ENCODE assay signal across 15 mouse cellular contexts in the genomic region with DNA sequence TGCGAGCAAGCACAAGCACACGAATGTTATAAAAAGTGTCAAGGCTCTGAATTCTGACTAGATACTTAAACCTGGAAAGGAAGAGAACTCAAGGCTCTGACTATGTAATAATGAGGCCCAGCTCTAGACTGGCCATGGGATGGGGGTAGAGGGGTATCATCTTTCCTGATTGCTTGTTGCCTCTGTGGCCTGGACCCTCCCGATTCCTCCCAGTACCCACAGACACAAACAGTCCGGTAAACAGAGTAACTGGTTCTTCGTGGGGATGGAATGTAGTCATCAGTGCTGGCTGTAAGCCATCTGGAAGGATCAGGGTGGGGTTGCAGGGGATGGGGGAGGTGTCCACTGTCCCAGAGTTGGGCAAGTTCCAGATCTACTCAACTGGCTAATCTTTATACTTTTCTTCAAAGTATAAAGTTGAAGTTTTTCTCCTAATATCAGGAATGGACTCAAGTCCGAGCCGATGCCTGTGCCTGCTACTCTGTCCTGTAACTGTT. TPM values are rescaled to one million over a fixed set of nuclear protein-coding genes. Genes with fewer than 3 reads are reported as not detected.
DNase-seq lines count a peak whose midpoint lies in the region; ATAC-seq and TF ChIP-seq lines count a peak whose summit lies in the region.
"Had no signal": no experiment of that assay in that cellular context is flagged by ENCODE, and none has a peak within 500 bp of the region (broad histone marks: within the 10 kb centered on the region; RNA-seq: fewer than 3 reads in every experiment).

No protein-coding gene starts in this region.

- H3K27me3 ChIP-seq in lung, embryonic 14.5 days (ENCODE audit: insufficient read depth, low read length) = no peaks in the 10 kb centered on the region
- H3K27me3 ChIP-seq in embryonic facial prominence, embryonic 14.5 days (replicated peaks; ENCODE audit: control insufficient read depth, insufficient read depth, low read length) = no peaks in the 10 kb centered on the region
- no peaks in the 10 kb centered on the region for H3K27me3 ChIP-seq in kidney, embryonic 16.5 days (ENCODE audit: insufficient read depth, low read length)
- no peaks in the 10 kb centered on the region for H3K27me3 ChIP-seq in myocyte (ENCODE audit: control insufficient read depth, insufficient read depth, insufficient read length)
- H3K27me3 ChIP-seq: forebrain, embryonic 15.5 days; neural tube, embryonic 13.5 days; Patski had no signal

- TF ChIP-seq CTCF in lung, embryonic 14.5 days (IDR thresholded peaks at IDR 0.05; ENCODE audit: low read depth) = no peak
- no peak for TF ChIP-seq CTCF in lung, adult 2 months (IDR thresholded peaks at IDR 0.05; ENCODE audit: insufficient read depth, low read length)

- no peaks in the 10 kb centered on the region for H3K36me3 ChIP-seq in lung, embryonic 14.5 days (ENCODE audit: insufficient read depth)
- no peaks in the 10 kb centered on the region for H3K36me3 ChIP-seq in embryonic facial prominence, embryonic 14.5 days (ENCODE audit: control insufficient read depth, insufficient read depth, low read length)
- H3K36me3 ChIP-seq in kidney, embryonic 16.5 days (ENCODE audit: insufficient read depth, low read length) = no peaks in the 10 kb centered on the region
- H3K36me3 ChIP-seq in myocyte (ENCODE audit: control insufficient read depth, insufficient read depth) = no peaks in the 10 kb centered on the region

- no peak for TF ChIP-seq POLR2A in lung, adult 2 months (IDR thresholded peaks at IDR 0.05; ENCODE audit: borderline replicate concordance, extremely low read depth, low read depth, low read length)
- no peak for TF ChIP-seq POLR2A in myocyte (IDR thresholded peaks at IDR 0.05; ENCODE audit: insufficient read length, low read depth)

- H3K79me2 ChIP-seq in myocyte (ENCODE audit: control insufficient read depth, insufficient read depth) = no peaks in the 10 kb centered on the region

- H3K27ac ChIP-seq in lung, embryonic 14.5 days (ENCODE audit: low read depth) = peak overlapping the region; percentile 68
- peak overlapping the region; percentile 75 for H3K27ac ChIP-seq in embryonic facial prominence, embryonic 14.5 days (replicated peaks; ENCODE audit: low read depth, low read length)
- H3K27ac ChIP-seq in kidney, embryonic 16.5 days (ENCODE audit: low read length) = no peak overlapping the region; the same call in 1 of the 2 replicates
- H3K27ac ChIP-seq: forebrain, embryonic 15.5 days; neural tube, embryonic 13.5 days had no signal

- DNase-seq in lung, embryonic 14.5 days = peak; percentile 61
- no peak for DNase-seq in lung, adult 2 months
- DNase-seq in embryonic facial prominence, embryonic 14.5 days (ENCODE audit: low spot score) = peak; percentile 70
- no peak for DNase-seq in adrenal gland, postnatal 4 days (ENCODE audit: low spot score in 2 of 2)
- DNase-seq in ovary, postnatal 36 days (ENCODE audit: low spot score) = no peak
- DNase-seq: adrenal gland, postnatal 25 days; cerebellum, adult 11-12 months; midbrain, embryonic 14.5 days; right cerebral cortex, adult 18-20 months had no signal

- no peak overlapping the region for H3K9ac ChIP-seq in lung, embryonic 14.5 days
- no peak overlapping the region for H3K9ac ChIP-seq in embryonic facial prominence, embryonic 14.5 days (ENCODE audit: low read depth, low read length)
- H3K9ac ChIP-seq in kidney, embryonic 16.5 days (replicated peaks; ENCODE audit: low read length) = no peak overlapping the region
- H3K9ac ChIP-seq: forebrain, embryonic 15.5 days; neural tube, embryonic 13.5 days had no signal

- 37% methylated on average over 7 of the region's 7 CpGs for WGBS in lung, embryonic 14.5 days
- WGBS in lung, adult 2 months = 53% methylated on average over 7 of the region's 7 CpGs
- 49% methylated on average over 7 of the region's 7 CpGs for WGBS in embryonic facial prominence, embryonic 14.5 days
- WGBS in kidney, embryonic 16.5 days = 44% methylated on average over 7 of the region's 7 CpGs

- no peaks in the 10 kb centered on the region for H3K9me3 ChIP-seq in lung, embryonic 14.5 days (ENCODE audit: low read depth, low read length)
- H3K9me3 ChIP-seq in embryonic facial prominence, embryonic 14.5 days (ENCODE audit: control insufficient read depth, low read length) = no peaks in the 10 kb centered on the region
- no peaks in the 10 kb centered on the region for H3K9me3 ChIP-seq in kidney, embryonic 16.5 days (ENCODE audit: low read length)
- H3K9me3 ChIP-seq: forebrain, embryonic 15.5 days; neural tube, embryonic 13.5 days had no signal

- no peak overlapping the region for H3K4me2 ChIP-seq in lung, embryonic 14.5 days
- no peak overlapping the region for H3K4me2 ChIP-seq in embryonic facial prominence, embryonic 14.5 days (ENCODE audit: low read depth, low read length)
- H3K4me2 ChIP-seq in kidney, embryonic 16.5 days (replicated peaks; ENCODE audit: low read depth, low read length) = no peak overlapping the region
- H3K4me2 ChIP-seq in myocyte (ENCODE audit: low read depth) = peak overlapping the region; percentile 97
- H3K4me2 ChIP-seq: forebrain, embryonic 15.5 days; neural tube, embryonic 13.5 days had no signal

- peaks cover 6% of the 10 kb centered on the region; the same call in 1 of the 2 replicates for H3K4me1 ChIP-seq in lung, embryonic 14.5 days (ENCODE audit: insufficient read depth)
- H3K4me1 ChIP-seq in lung, adult 2 months (ENCODE audit: control insufficient read depth, insufficient read depth, low read length) = peaks cover 3% of the 10 kb centered on the region; the same call in 1 of the 2 replicates
- H3K4me1 ChIP-seq in embryonic facial prominence, embryonic 14.5 days (ENCODE audit: control insufficient read depth, insufficient read depth, low read length) = peaks cover 22% of the 10 kb centered on the region
- peaks cover 15% of the 10 kb centered on the region for H3K4me1 ChIP-seq in kidney, embryonic 16.5 days (ENCODE audit: insufficient read depth, low read length)
- H3K4me1 ChIP-seq: forebrain, embryonic 15.5 days had no signal

- H3K4me3 ChIP-seq in lung, embryonic 14.5 days (ENCODE audit: low read depth, low read length) = no peak overlapping the region
- H3K4me3 ChIP-seq in lung, adult 2 months (replicated peaks; ENCODE audit: extremely low read depth, low read depth, low read length) = no peak overlapping the region
- no peak overlapping the region for H3K4me3 ChIP-seq in embryonic facial prominence, embryonic 14.5 days (ENCODE audit: low read depth, low read length)
- no peak overlapping the region for H3K4me3 ChIP-seq in kidney, embryonic 16.5 days (ENCODE audit: low read length)
- H3K4me3 ChIP-seq in myocyte = no peak overlapping the region
- H3K4me3 ChIP-seq: forebrain, embryonic 15.5 days; neural tube, embryonic 13.5 days had no signal

- peak; percentile 53 for ATAC-seq in lung, embryonic 14.5 days (ENCODE audit: insufficient read depth)
- peak; percentile 53; the same call in 1 of the 2 replicates for ATAC-seq in embryonic facial prominence, embryonic 14.5 days (ENCODE audit: low read depth)
- peak; percentile 39; the same call in 1 of the 2 replicates for ATAC-seq in kidney, embryonic 16.5 days (ENCODE audit: low FRiP score, low TSS enrichment)
- ATAC-seq in activated CD4-positive, CD25-positive, alpha-beta regulatory T cell, adult 4 months = no peak
- ATAC-seq: forebrain, embryonic 15.5 days; Patski had no signal

- H3ac ChIP-seq in myocyte (ENCODE audit: control insufficient read depth, insufficient read length) = no peak overlapping the region

TF ChIP-seq in myocyte, 11 proteins besides CTCF, POLR2A, EP300 and RAD21:
- no peak for TF ChIP-seq TCF3 (IDR thresholded peaks at IDR 0.05; ENCODE audit: insufficient read length, low read depth)
- TF ChIP-seq MYOD1 (IDR thresholded peaks at IDR 0.05; ENCODE audit: control insufficient read depth in 1 of 3, insufficient read length in 2 of 3, low read depth in 2 of 3) = no peak
- TF ChIP-seq MYOG (IDR thresholded peaks at IDR 0.05; ENCODE audit: control insufficient read depth in 1 of 3, insufficient read depth in 1 of 3, insufficient read length in 2 of 3, low read depth in 2 of 3) = no peak
- TF ChIP-seq MAX (IDR thresholded peaks at IDR 0.05; ENCODE audit: low read depth) = no peak
- TF ChIP-seq POLR2AphosphoS2 (IDR thresholded peaks at IDR 0.05; ENCODE audit: insufficient read length, low read depth) = no peak
- no peak for TF ChIP-seq SRF (IDR thresholded peaks at IDR 0.05; ENCODE audit: control insufficient read depth, insufficient read length, low read depth)
- TF ChIP-seq TCF12 (IDR thresholded peaks at IDR 0.05; ENCODE audit: insufficient read depth, poor library complexity, severe bottlenecking) = no peak
- TF ChIP-seq REST (IDR thresholded peaks at IDR 0.05; ENCODE audit: insufficient read depth, insufficient read length) = no peak
- TF ChIP-seq E2F4 (IDR thresholded peaks at IDR 0.05; ENCODE audit: insufficient read depth) = no peak
- no peak for TF ChIP-seq CEBPB (IDR thresholded peaks at IDR 0.05; ENCODE audit: insufficient read depth, poor library complexity, severe bottlenecking)
- TF ChIP-seq USF1 (IDR thresholded peaks at IDR 0.05; ENCODE audit: low read depth) = no peak

RNA-seq across cellular contexts. Expression of gene Faap20, which starts 17.5 kb away (rescaled TPM):
- 81.2 and 83.9 TPM in 2 replicates for polyA plus RNA-seq in lung, embryonic 14.5 days (2014; fragmentation: Nextera tagmentation; extraction: Ambion mirVana)
- polyA plus RNA-seq in lung, adult 2 months (2012; rRNA removed) = 56.7 and 59.3 TPM in 2 replicates
- 66.1 and 68.5 TPM in 2 replicates for polyA plus RNA-seq in embryonic facial prominence, embryonic 14.5 days (2014; fragmentation: Nextera tagmentation; extraction: Ambion mirVana)
- 77.4 and 77.8 TPM in 2 replicates for polyA plus RNA-seq in kidney, embryonic 16.5 days (2015; fragmentation: Nextera tagmentation; extraction: Ambion mirVana)
- polyA plus RNA-seq in myocyte (2012; fragmentation: generic; extraction: Trizol) = 40.4 TPM
- 10 to 100 TPM; 45.1 to 54.9 TPM for polyA plus RNA-seq in activated CD4-positive, CD25-positive, alpha-beta regulatory T cell, adult 4 months (2017; shearing (Covaris generic))
- total RNA-seq in adrenal gland, postnatal 4 days (2021) = 10 to 100 TPM; 54.9 to 56.3 TPM

RNA-seq across cellular contexts. Expression of gene Ski, which starts 44.7 kb away (rescaled TPM):
- polyA plus RNA-seq in lung, embryonic 14.5 days (2014; fragmentation: Nextera tagmentation; extraction: Ambion mirVana) = 23.7 and 25.8 TPM in 2 replicates
- 105 and 115 TPM in 2 replicates for polyA plus RNA-seq in lung, adult 2 months (2012; rRNA removed)
- polyA plus RNA-seq in embryonic facial prominence, embryonic 14.5 days (2014; fragmentation: Nextera tagmentation; extraction: Ambion mirVana) = 34.1 and 34.9 TPM in 2 replicates
- polyA plus RNA-seq in kidney, embryonic 16.5 days (2015; fragmentation: Nextera tagmentation; extraction: Ambion mirVana) = 14.5 and 15.9 TPM in 2 replicates
- polyA plus RNA-seq in myocyte (2012; fragmentation: generic; extraction: Trizol) = 54.5 TPM
- polyA plus RNA-seq in activated CD4-positive, CD25-positive, alpha-beta regulatory T cell, adult 4 months (2017; shearing (Covaris generic)) = 10 to 100 TPM; 24.7 to 25.0 TPM
- total RNA-seq in adrenal gland, postnatal 4 days (2021) = 100 to 1,000 TPM; 106 to 111 TPM

Comparison
In these comparisons a context has a peak if more than half of its experiments do, and no peak if none do; other contexts are left out.
1. DNase-seq: peak in lung, embryonic 14.5 days (single experiment) and embryonic facial prominence, embryonic 14.5 days (single experiment); none in lung, adult 2 months (single experiment), adrenal gland, postnatal 4 days (0 of 2) and ovary, postnatal 36 days (single experiment).